Mouse (Mus musculus): ENCODE data around the gene Dact2. TPM values are rescaled to one million over a fixed set of nuclear protein-coding genes. Genes with fewer than 3 reads are reported as not detected.
A peak's percentile ranks its signal among the peaks of the same experiment; 100 is the strongest.

Dact2 gene
- polyA plus RNA-seq, 1 experiment from 2014 or later: 2.6 TPM

DNA sequence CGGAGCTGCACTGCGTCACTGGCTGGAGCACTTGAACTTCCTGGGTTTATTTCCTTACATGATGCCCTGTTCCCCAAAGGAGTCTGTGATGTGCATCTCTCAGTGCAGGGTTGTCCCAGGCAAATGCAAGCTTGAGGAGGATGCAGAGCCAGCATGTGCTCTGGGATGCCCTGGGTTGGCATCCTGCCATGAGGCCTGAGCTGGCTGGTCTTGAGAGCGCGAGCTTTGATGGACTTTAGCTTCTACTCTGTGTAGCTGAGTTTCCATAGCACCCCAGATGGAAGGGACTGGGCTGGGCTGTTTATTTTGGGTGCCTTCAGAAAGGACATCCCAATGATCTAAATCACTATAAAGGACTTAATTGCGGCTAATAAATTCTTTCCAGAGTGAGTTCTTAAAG is 36.5 kb downstream of the Dact2 start:
- no peaks in the 10 kb centered on the region for H3K4me1 ChIP-seq (ENCODE audit: insufficient read depth, low read depth, low read length)
- TF ChIP-seq EP300 (IDR thresholded peaks at IDR 0.05): no peak
- no peak for TF ChIP-seq CTCF (IDR thresholded peaks at IDR 0.05)
- H3K4me3 ChIP-seq (ENCODE audit: low read depth, low read length): no peak overlapping the region
- ATAC-seq: no peak
- no peaks in the 10 kb centered on the region for H3K36me3 ChIP-seq (ENCODE audit: insufficient read depth, low read length)
- no peak overlapping the region for H3K27ac ChIP-seq (ENCODE audit: low read length)
- 68% methylated on average over 5 of the region's 5 CpGs for WGBS
- H3K4me2 ChIP-seq (replicated peaks; ENCODE audit: low read depth, low read length): no peak overlapping the region
- no peaks in the 10 kb centered on the region for H3K9me3 ChIP-seq (ENCODE audit: low read length)
- DNase-seq (ENCODE audit: low spot score): no peak
- no peaks in the 10 kb centered on the region for H3K27me3 ChIP-seq (replicated peaks; ENCODE audit: insufficient read depth, low read length)
- no peak overlapping the region for H3K9ac ChIP-seq (replicated peaks; ENCODE audit: low read depth)

DNA sequence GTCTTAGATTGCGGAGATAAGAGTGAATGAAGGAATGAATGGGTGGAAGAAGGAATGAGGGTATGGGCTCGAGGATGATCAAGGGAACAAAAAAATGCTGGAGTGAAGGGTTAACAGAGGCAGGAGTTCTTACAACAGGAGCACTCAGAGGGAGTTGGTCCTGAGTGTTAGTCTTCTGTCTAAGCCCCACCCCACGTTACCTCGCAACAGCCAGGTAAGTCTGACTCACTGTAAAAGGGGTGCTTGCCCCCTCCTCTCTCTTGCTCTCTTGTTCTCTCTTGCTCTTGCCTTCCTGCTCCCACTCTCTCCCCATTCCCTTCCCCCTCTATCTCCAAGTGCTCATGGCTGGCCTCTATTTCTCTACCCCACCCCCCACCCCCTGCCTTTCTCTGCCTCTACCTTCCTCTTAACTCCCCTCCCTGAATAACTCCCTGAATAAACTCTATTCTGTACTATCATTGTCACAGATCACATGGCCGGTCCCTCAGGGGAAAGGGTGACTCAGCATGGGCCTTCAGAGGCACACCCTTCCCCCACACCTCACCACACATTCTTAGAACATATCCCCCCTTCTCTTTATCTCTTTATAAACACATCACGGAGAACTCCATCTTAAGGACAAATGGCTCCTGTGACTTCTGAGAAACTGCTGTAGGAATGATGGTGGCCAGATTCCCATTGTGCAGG is 37.2 kb downstream of the Dact2 start:
- peak; percentile 36; the same call in 1 of the 2 replicates for ATAC-seq
- Histone ChIP-seq H3K27me3 (replicated peaks; ENCODE audit: insufficient read depth, low read length) (no peaks in the 10 kb centered on the region), H3K4me1 (ENCODE audit: insufficient read depth, low read depth, low read length) (no peaks in the 10 kb centered on the region), H3K27ac (ENCODE audit: low read length) (no peak overlapping the region), H3K36me3 (ENCODE audit: insufficient read depth, low read length) (no peaks in the 10 kb centered on the region), H3K9me3 (ENCODE audit: low read length) (no peaks in the 10 kb centered on the region), H3K4me3 (ENCODE audit: low read depth, low read length) (no peak overlapping the region), H3K4me2 (replicated peaks; ENCODE audit: low read depth, low read length) (no peak overlapping the region), H3K9ac (replicated peaks; ENCODE audit: low read depth) (no peak overlapping the region)
- 30% methylated on average over 6 of the region's 6 CpGs for WGBS
- no peak for DNase-seq (ENCODE audit: low spot score)
- TF ChIP-seq EP300 (IDR thresholded peaks at IDR 0.05): no peak
- no peak for TF ChIP-seq CTCF (IDR thresholded peaks at IDR 0.05)

DNA sequence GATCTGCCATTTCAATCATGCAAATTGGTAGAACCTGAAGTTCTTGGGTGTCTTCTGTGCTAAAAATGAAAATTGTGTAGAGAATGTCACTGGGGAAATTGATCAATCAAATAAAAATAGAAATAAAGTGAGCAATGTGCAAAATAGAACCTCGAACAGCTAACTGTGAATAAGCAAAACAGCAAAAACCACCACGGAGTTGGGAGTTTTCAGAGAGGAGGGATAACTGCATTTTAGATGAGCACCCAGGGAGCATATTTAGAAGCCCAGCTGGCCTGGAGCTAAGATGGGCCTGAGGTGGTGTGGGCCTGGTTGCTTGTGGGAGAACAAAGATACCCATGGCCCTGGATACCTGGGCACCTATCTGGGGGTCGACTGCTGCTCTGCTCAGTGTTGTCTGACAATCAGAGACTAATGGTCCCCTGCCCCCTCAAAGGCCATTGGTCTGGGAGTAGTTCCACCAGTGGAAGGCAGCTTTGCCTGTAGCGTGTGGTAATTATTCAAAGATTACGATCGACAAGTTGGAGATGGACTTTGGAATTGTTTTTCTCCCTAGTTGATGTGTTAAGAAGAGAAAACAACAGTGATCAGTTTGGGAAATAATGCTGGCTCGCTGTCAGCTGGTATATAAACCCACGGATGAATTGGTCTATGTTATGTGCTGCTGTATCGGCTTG is 38.0 kb downstream of the Dact2 start:
- DNase-seq (ENCODE audit: low spot score) (no peak), ATAC-seq (no peak)
- H3K4me2 ChIP-seq (replicated peaks; ENCODE audit: low read depth, low read length): no peak overlapping the region
- no peak overlapping the region for H3K4me3 ChIP-seq (ENCODE audit: low read depth, low read length)
- 47% methylated on average over 9 of the region's 9 CpGs for WGBS
- H3K27me3 ChIP-seq (replicated peaks; ENCODE audit: insufficient read depth, low read length): no peaks in the 10 kb centered on the region
- H3K9me3 ChIP-seq (ENCODE audit: low read length): no peaks in the 10 kb centered on the region
- no peaks in the 10 kb centered on the region for H3K36me3 ChIP-seq (ENCODE audit: insufficient read depth, low read length)
- no peaks in the 10 kb centered on the region for H3K4me1 ChIP-seq (ENCODE audit: insufficient read depth, low read depth, low read length)
- H3K9ac ChIP-seq (replicated peaks; ENCODE audit: low read depth): no peak overlapping the region
- TF ChIP-seq CTCF (IDR thresholded peaks at IDR 0.05) (no peak), EP300 (IDR thresholded peaks at IDR 0.05) (no peak)
- H3K27ac ChIP-seq (ENCODE audit: low read length): no peak overlapping the region

DNA sequence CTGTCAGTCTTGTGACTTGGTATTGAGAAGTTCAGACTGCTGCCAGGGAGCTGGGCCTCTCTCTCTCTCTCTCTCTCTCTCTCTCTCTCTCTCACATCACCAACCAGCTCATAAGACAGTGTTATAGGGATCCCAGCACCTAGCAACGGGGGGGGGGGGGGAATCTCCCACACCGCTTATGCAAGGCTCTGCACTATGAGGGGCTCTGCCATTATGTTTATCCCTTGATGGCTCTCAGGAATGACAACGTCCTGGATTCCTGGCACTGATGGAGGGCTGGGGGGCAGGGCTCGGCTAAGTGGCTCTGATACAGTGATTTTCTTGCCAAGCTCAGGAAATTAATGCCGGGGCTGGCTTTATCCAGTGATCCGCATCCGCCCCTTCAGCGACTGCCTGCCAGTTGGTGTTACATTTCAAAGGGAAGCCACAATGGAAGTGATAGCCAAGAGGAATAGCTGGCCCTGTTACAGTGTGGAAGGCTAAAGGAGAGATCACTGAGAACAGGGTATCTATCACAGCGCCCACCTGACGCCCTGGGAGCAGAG is 38.7 kb downstream of the Dact2 start:
- Histone ChIP-seq H3K9ac (replicated peaks; ENCODE audit: low read depth) (no peak overlapping the region), H3K4me3 (ENCODE audit: low read depth, low read length) (no peak overlapping the region), H3K27ac (ENCODE audit: low read length) (no peak overlapping the region), H3K36me3 (ENCODE audit: insufficient read depth, low read length) (no peaks in the 10 kb centered on the region), H3K9me3 (ENCODE audit: low read length) (no peaks in the 10 kb centered on the region), H3K4me1 (ENCODE audit: insufficient read depth, low read depth, low read length) (no peaks in the 10 kb centered on the region), H3K4me2 (replicated peaks; ENCODE audit: low read depth, low read length) (no peak overlapping the region), H3K27me3 (replicated peaks; ENCODE audit: insufficient read depth, low read length) (no peaks in the 10 kb centered on the region)
- 3% methylated on average over 10 of the region's 10 CpGs for WGBS
- no peak for TF ChIP-seq EP300 (IDR thresholded peaks at IDR 0.05)
- no peak for TF ChIP-seq CTCF (IDR thresholded peaks at IDR 0.05)
- DNase-seq (ENCODE audit: low spot score) (peak; percentile 33), ATAC-seq (peak; percentile 21)

DNA sequence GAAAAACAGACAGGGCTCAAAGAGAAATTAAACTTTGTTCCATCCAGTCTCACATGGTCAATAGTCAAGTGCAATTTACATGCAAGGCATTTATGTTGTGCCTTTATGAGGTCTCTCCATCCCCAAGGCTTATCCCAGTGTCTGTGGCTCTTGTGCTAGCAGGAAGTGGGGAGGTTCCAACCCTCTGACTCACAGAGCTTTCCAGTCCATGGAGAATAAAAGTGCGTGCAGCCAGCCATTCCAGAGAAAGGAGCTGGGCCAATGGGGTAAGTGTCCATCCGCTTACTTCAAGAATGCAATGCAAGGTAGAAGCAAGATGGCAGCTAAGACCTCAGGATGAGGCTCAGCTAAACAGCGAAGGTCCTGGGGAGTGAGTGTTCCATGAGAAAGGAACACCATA is 43.3 kb downstream of the Dact2 start:
- no peaks in the 10 kb centered on the region for H3K4me1 ChIP-seq (ENCODE audit: insufficient read depth, low read depth, low read length)
- DNase-seq (ENCODE audit: low spot score): no peak
- no peak overlapping the region for H3K27ac ChIP-seq (ENCODE audit: low read length)
- H3K9me3 ChIP-seq (ENCODE audit: low read length): no peaks in the 10 kb centered on the region
- H3K36me3 ChIP-seq (ENCODE audit: insufficient read depth, low read length): no peaks in the 10 kb centered on the region
- WGBS: 91% methylated on average over 3 of the region's 3 CpGs
- no peak overlapping the region for H3K4me2 ChIP-seq (replicated peaks; ENCODE audit: low read depth, low read length)
- H3K27me3 ChIP-seq (replicated peaks; ENCODE audit: insufficient read depth, low read length): no peaks in the 10 kb centered on the region
- no peak overlapping the region for H3K4me3 ChIP-seq (ENCODE audit: low read depth, low read length)
- no peak for ATAC-seq
- TF ChIP-seq EP300 (IDR thresholded peaks at IDR 0.05) (no peak), CTCF (IDR thresholded peaks at IDR 0.05) (no peak)
- H3K9ac ChIP-seq (replicated peaks; ENCODE audit: low read depth): no peak overlapping the region

DNA sequence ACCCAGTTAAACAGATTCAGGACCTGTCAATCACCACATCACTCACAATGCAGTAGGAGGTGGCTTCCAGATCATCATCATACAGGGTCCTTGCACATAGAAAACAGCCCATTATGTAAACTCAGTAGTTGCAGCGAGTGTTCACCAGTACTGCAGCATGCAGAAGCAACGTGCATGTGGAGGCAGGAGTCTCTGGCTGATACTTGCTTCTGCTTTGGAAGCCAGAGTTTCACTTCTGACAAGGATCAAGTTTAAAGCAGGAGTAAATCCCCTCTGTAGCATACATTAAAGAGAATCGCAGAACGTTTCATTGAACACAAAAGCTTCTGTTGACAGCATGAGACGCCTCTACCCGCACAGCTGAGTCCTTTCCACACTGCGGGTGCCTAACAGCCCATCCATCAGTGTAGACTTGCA is 46.3 kb downstream of the Dact2 start:
- Histone ChIP-seq H3K4me2 (replicated peaks; ENCODE audit: low read depth, low read length) (no peak overlapping the region), H3K27ac (ENCODE audit: low read length) (no peak overlapping the region), H3K9me3 (ENCODE audit: low read length) (no peaks in the 10 kb centered on the region), H3K36me3 (ENCODE audit: insufficient read depth, low read length) (no peaks in the 10 kb centered on the region), H3K27me3 (replicated peaks; ENCODE audit: insufficient read depth, low read length) (no peaks in the 10 kb centered on the region), H3K4me3 (ENCODE audit: low read depth, low read length) (no peak overlapping the region), H3K9ac (replicated peaks; ENCODE audit: low read depth) (no peak overlapping the region), H3K4me1 (ENCODE audit: insufficient read depth, low read depth, low read length) (no peaks in the 10 kb centered on the region)
- TF ChIP-seq CTCF (IDR thresholded peaks at IDR 0.05): no peak
- TF ChIP-seq EP300 (IDR thresholded peaks at IDR 0.05): no peak
- DNase-seq (ENCODE audit: low spot score): no peak
- ATAC-seq: no peak
- 33% methylated on average over 7 of the region's 7 CpGs for WGBS

Other genes starting within 250 kb of the Dact2 start
- not detected in 2 replicates for gene Gm7356, start 200.6 kb downstream of the Dact2 start, polyA plus RNA-seq (2015; fragmentation: Nextera tagmentation; extraction: Ambion mirVana)
- gene Gm7358, start 144.8 kb downstream of the Dact2 start, polyA plus RNA-seq (2015; fragmentation: Nextera tagmentation; extraction: Ambion mirVana): not detected in 2 replicates
- gene Smoc2, start 75.2 kb upstream of the Dact2 start, polyA plus RNA-seq (2015; fragmentation: Nextera tagmentation; extraction: Ambion mirVana): 31.8 and 32.2 TPM in 2 replicates

Data from lung, postnatal 0 days (tissue).